Mouse (Mus musculus) C2C12 (cell line): Measurements from ENCODE around the gene Cryl1.

Experiments used
- CEBPB ChIP-seq: IDR thresholded peaks from one replicate; pipeline ENCODE4 v1.6.1; 2011; ENCODE audit warnings: low read depth, mild to moderate bottlenecking, control low read depth, moderate library complexity
- CTCF ChIP-seq: IDR thresholded peaks from one replicate; pipeline ENCODE4 v1.5.1; 2011; ENCODE audit not compliant: control insufficient read depth, insufficient read depth, insufficient read length
- MYOG ChIP-seq: IDR thresholded peaks from one replicate; pipeline ENCODE4 v1.6.1; 2011; ENCODE audit not compliant: control insufficient read depth, insufficient read length; ENCODE audit errors: extremely low read depth

- TF ChIP-seq CTCF = no peak
- TF ChIP-seq MYOG = no peak
- TF ChIP-seq CEBPB = no peak
Measured at GRCm38 (mm10) chr14:57407039-57407987, 9.0 kb upstream of the Cryl1 start.
